Mouse (Mus musculus) kidney, adult 2 months (tissue): ENCODE measurements at regions not wholly inside any gene's neighbourhood (a gene's known extent, or its start where the extent isn't known, plus 50 kb on each side); places are given as distances from the start of the nearest gene placed in this dataset.
A peak's percentile ranks its signal among the peaks of the same experiment; 100 is the strongest.

Source experiments
- DNase-seq: peaks from one replicate; pipeline ENCODE4 v3.0.0; 2021
- H3K27ac ChIP-seq: fragments of 200-500 bp; 2 replicates; pipeline ENCODE4 v1.5.1; 2012; ENCODE audit warnings: low read depth, low read length, control low read depth, inconsistent platforms; ENCODE audit not compliant: insufficient read depth
- H3K27me3 ChIP-seq: fragments of 200-500 bp; replicated peaks from 2 replicates; pipeline ENCODE4 v1.6.1; 2012; ENCODE audit warnings: mild to moderate bottlenecking, moderate library complexity, low read length, inconsistent platforms; ENCODE audit not compliant: control insufficient read depth, insufficient read depth
- H3K36me3 ChIP-seq: fragments of 200-500 bp; 2 replicates; pipeline ENCODE4 v1.6.1; 2012; ENCODE audit warnings: mild to moderate bottlenecking, moderate library complexity, low read length, inconsistent platforms; ENCODE audit not compliant: control insufficient read depth, insufficient read depth
- H3K4me1 ChIP-seq: fragments of 200-500 bp; 2 replicates; pipeline ENCODE4 v1.6.1; 2011; ENCODE audit warnings: low read length; ENCODE audit not compliant: control insufficient read depth, insufficient read depth
- H3K4me3 ChIP-seq: fragments of 200-500 bp; 2 replicates; pipeline ENCODE4 v1.5.1; 2011; ENCODE audit warnings: mild to moderate bottlenecking, low read depth, low read length, control low read depth; ENCODE audit not compliant: insufficient read depth
- CTCF ChIP-seq: fragments of 200-500 bp; conservative IDR thresholded peaks from 2 replicates; pipeline ENCODE4 v1.5.1; 2011; ENCODE audit warnings: low read depth, mild to moderate bottlenecking, control low read depth, low read length, moderate library complexity, mixed read lengths; ENCODE audit not compliant: insufficient read depth, insufficient read length
- POLR2A ChIP-seq: fragments of 200-500 bp; IDR thresholded peaks from one replicate; pipeline ENCODE4 v1.6.1; 2011; ENCODE audit warnings: low read depth, low read length, control low read depth
- WGBS: fragments of 180-500 bp; shearing (Covaris S2); methylation state at CpG from one replicate; pipeline ENCODE4 v1.1.7; 2018; 5-methylcytosine and 5-hydroxymethylcytosine counted together

- WGBS = 57% methylated on average over 8 of the region's 8 CpGs
- Histone ChIP-seq H3K4me1 (no peaks in the 10 kb centered on the region), H3K4me3 (no peak overlapping the region), H3K27ac (no peak overlapping the region), H3K27me3 (no peaks in the 10 kb centered on the region), H3K36me3 (no peaks in the 10 kb centered on the region)
- TF ChIP-seq CTCF = no peak
- no peak for TF ChIP-seq POLR2A
- DNase-seq = peak; percentile 20
Observed at GRCm38 (mm10) chr2:75118348-75118926, 292.8 kb downstream of the Mtx2 start.

DNA sequence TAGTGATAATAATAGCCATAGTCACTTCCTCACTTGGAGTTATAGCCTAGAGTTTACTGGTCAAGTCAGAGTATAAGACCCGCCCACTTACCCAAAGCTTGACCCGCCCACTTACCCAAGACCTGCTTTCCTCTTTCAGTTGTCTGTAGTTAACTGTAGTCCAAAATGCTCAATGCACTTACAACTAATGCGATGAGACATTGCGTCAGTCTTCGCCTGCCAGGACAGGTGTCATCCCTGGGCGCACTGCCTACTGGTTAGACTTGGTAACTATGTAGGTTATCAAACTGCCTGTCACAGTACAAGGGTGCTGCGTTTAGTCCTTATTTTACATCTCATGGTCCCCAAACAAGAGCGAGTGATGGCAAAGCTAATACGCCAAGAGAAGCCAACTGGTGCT is 294.0 kb downstream of the Mtx2 start:
- no peak for DNase-seq
- Histone ChIP-seq H3K27ac (no peak overlapping the region), H3K4me1 (no peaks in the 10 kb centered on the region), H3K27me3 (no peaks in the 10 kb centered on the region), H3K36me3 (no peaks in the 10 kb centered on the region), H3K4me3 (no peak overlapping the region)
- TF ChIP-seq CTCF (no peak), POLR2A (no peak)
- WGBS = 96% methylated on average over 9 of the region's 9 CpGs

- peak; percentile 63 for DNase-seq
- H3K4me3 ChIP-seq = no peak overlapping the region
- WGBS = 59% methylated on average over 10 of the region's 10 CpGs
Observed at GRCm38 (mm10) chr2:75133298-75134080, 307.9 kb downstream of the Mtx2 start.

GRCm38 (mm10) chr2:75136618-75137017 is 311.0 kb downstream of the Mtx2 start:
- H3K4me1 ChIP-seq = no peaks in the 10 kb centered on the region
- H3K27me3 ChIP-seq = no peaks in the 10 kb centered on the region
- H3K27ac ChIP-seq = peak overlapping the region; percentile 51
- DNase-seq = no peak
- H3K36me3 ChIP-seq = no peaks in the 10 kb centered on the region
- 60% methylated on average over 8 of the region's 8 CpGs for WGBS
- TF ChIP-seq POLR2A = no peak
- TF ChIP-seq CTCF = no peak
- H3K4me3 ChIP-seq = peak overlapping the region; percentile 50

More at GRCm38 (mm10) chr2:75133298-75134080, 307.9 kb downstream of the Mtx2 start:
- H3K36me3 ChIP-seq = no peaks in the 10 kb centered on the region
- H3K4me1 ChIP-seq = no peaks in the 10 kb centered on the region
- peak overlapping the region; percentile 76; the same call in 1 of the 2 replicates for H3K27ac ChIP-seq
- TF ChIP-seq POLR2A = no peak
- TF ChIP-seq CTCF = no peak
- no peaks in the 10 kb centered on the region for H3K27me3 ChIP-seq

GRCm38 (mm10) chr2:75137133-75137982 is 311.8 kb downstream of the Mtx2 start:
- no peaks in the 10 kb centered on the region for H3K27me3 ChIP-seq
- no peaks in the 10 kb centered on the region for H3K4me1 ChIP-seq
- TF ChIP-seq POLR2A = no peak
- no peak for TF ChIP-seq CTCF
- peak; percentile 62 for DNase-seq
- peak overlapping the region; percentile 51 for H3K27ac ChIP-seq
- H3K36me3 ChIP-seq = no peaks in the 10 kb centered on the region
- 5% methylated on average over 42 of the region's 42 CpGs for WGBS
- H3K4me3 ChIP-seq = peak overlapping the region; percentile 50

DNA sequence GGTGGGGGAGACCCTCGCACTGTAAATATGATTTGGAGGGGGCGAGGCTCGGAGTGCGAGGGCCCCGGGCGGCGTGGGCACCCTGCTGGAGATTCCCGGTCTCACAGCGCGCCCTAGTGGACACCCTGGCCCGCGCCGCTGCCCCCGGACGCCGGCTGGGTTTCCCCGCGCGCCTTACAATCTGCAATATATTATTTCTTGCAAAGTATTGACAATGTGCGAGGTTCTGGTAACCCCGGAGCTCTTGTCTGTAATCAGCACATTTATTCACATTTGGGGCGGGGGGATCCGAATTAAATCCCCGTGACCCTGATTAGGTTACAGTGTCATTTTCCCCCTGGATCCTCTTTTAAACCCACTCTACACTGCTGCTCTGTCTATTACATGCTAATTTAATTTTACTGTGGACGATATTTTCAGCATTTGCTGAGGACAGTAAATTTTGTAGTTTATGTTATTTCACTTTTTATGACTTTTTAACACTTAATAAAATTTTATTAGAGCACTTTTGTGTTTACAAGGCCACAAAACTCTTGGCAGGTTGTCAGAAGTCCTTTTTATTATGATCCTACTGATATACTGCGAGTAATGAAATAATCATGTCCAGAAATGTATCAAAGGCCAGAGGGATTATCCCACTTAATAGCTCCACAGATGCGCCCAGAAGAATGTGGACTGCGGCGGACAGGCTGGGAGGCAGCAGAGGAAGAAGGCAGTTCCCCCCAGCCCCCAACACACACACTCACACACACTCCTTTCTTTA is 312.6 kb downstream of the Mtx2 start:
- TF ChIP-seq POLR2A (no peak), CTCF (peak; percentile 52; the same call in 1 of the 2 replicates)
- DNase-seq = peak; percentile 72
- no peak overlapping the region for H3K27ac ChIP-seq
- no peaks in the 10 kb centered on the region for H3K36me3 ChIP-seq
- no peaks in the 10 kb centered on the region for H3K4me1 ChIP-seq
- no peaks in the 10 kb centered on the region for H3K27me3 ChIP-seq
- WGBS = 9% methylated on average over 29 of the region's 29 CpGs
- peak overlapping the region; percentile 50 for H3K4me3 ChIP-seq
